Mouse (Mus musculus) E14TG2a.4 (cell line): Measurements from ENCODE around the gene Pabpc4.

Experiments
- CTCF ChIP-seq: conservative IDR thresholded peaks from 2 replicates; pipeline ENCODE4 v1.5.1; 2014; ENCODE audit warnings: low read length
- NANOG ChIP-seq: IDR thresholded peaks from 2 replicates; pipeline ENCODE4 v1.6.1; 2014; ENCODE audit warnings: borderline replicate concordance, low read length, mixed read lengths
- POU5F1 ChIP-seq: IDR thresholded peaks from 2 replicates; pipeline ENCODE4 v1.6.1; 2014; ENCODE audit warnings: low read length, borderline replicate concordance

- no peak for TF ChIP-seq NANOG
- no peak for TF ChIP-seq CTCF
- no peak for TF ChIP-seq POU5F1
Measured at GRCm38 (mm10) chr4:123236431-123237031, 25.6 kb upstream of the Pabpc4 start.
